Mouse (Mus musculus) lung, embryonic 14.5 days (tissue): ENCODE measurements at regions not wholly inside any gene's neighbourhood (a gene's known extent, or its start where the extent isn't known, plus 50 kb on each side); places are given as distances from the start of the nearest gene placed in this dataset.

ENCODE experiments used
- ATAC-seq: fragments of 200-750 bp; cut with Nextera tagmentation; 2 replicates; pipeline ENCODE4 v1.8.0; 2017; ENCODE audit warnings: mild to moderate bottlenecking, moderate TSS enrichment, moderate library complexity; ENCODE audit not compliant: insufficient read depth
- DNase-seq: peaks from one replicate; pipeline ENCODE4 v3.0.0-alpha.2; 2015
- H3K27ac ChIP-seq: fragments of 300-500 bp; sonication (generic); 2 replicates; pipeline ENCODE4 v1.5.1; 2014; ENCODE audit warnings: low read depth, mild to moderate bottlenecking, moderate library complexity
- H3K27me3 ChIP-seq: fragments of 300-500 bp; sonication (generic); 2 replicates; pipeline ENCODE4 v1.6.1; 2014; ENCODE audit warnings: low read length, control low read depth; ENCODE audit not compliant: insufficient read depth
- H3K36me3 ChIP-seq: fragments of 300-500 bp; sonication (generic); 2 replicates; pipeline ENCODE4 v1.6.1; 2014; ENCODE audit warnings: control low read depth; ENCODE audit not compliant: insufficient read depth
- H3K4me1 ChIP-seq: fragments of 300-500 bp; sonication (generic); 2 replicates; pipeline ENCODE4 v1.6.1; 2014; ENCODE audit warnings: antibody characterized with exemption, control low read depth; ENCODE audit not compliant: insufficient read depth
- H3K4me2 ChIP-seq: fragments of 300-500 bp; sonication (generic); 2 replicates; pipeline ENCODE4 v1.6.1; 2014; ENCODE audit warnings: mild to moderate bottlenecking
- H3K4me3 ChIP-seq: fragments of 300-500 bp; sonication (generic); 2 replicates; pipeline ENCODE4 v1.5.1; 2014; ENCODE audit warnings: low read depth, low read length
- H3K9ac ChIP-seq: fragments of 300-500 bp; sonication (generic); 2 replicates; pipeline ENCODE4 v1.6.1; 2014
- H3K9me3 ChIP-seq: fragments of 300-500 bp; sonication (generic); 2 replicates; pipeline ENCODE4 v1.6.1; 2016; ENCODE audit warnings: low read depth, low read length, control low read depth
- CTCF ChIP-seq: IDR thresholded peaks from 2 replicates; pipeline ENCODE4 v1.5.1; 2016; ENCODE audit warnings: antibody characterized with exemption, low read depth
- whole genome bisulfite sequencing: fragments of 180-500 bp; shearing (Covaris S2); extraction: QIAGEN DNeasy Blood & Tissue Kit; methylation state at CpG from one replicate; pipeline ENCODE4 v1.1.7; 2014; 5-methylcytosine and 5-hydroxymethylcytosine counted together

DNA sequence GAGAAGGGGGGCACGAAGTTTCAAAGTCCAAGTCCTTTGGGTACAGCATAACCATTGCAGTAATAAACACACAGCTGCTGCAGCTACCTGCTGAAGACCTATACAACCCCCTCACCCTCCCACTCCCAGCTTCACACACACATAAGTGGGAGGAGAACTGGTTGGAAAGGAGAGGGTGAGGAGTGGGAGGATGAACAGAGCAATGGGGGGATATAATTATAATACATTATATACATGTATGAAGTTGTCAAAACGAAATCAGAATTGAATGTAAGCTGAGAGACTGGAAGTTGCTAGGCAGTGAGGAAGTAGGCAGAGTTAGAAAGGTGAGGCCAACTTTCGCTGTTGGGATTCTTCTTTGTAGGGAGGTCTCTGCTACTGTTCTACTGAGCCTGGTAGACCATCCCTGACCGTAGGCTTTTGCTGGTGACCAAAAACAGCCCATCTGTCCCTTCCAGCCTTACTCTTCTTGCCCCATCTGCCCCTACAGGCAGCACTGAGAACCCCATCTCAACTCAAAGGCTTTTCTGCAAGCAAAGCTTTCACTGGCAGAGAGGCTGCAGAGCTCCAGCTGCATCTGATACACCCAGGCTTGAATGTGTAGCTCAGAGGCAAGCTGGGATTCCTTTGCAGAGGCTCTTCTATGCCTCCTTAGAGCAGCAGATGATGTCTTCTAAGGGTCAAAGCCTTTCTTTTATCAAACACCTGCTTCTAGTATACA is 146.3 kb downstream of the Otor start:
- Histone ChIP-seq H3K27me3 (no peaks in the 10 kb centered on the region), H3K4me3 (no peak overlapping the region), H3K36me3 (no peaks in the 10 kb centered on the region), H3K9ac (no peak overlapping the region), H3K4me2 (no peak overlapping the region), H3K4me1 (no peaks in the 10 kb centered on the region), H3K9me3 (no peaks in the 10 kb centered on the region), H3K27ac (no peak overlapping the region)
- no peak for TF ChIP-seq CTCF
- DNase-seq (no peak), ATAC-seq (no peak)
- 62% methylated on average over 4 of the region's 4 CpGs for WGBS

DNA sequence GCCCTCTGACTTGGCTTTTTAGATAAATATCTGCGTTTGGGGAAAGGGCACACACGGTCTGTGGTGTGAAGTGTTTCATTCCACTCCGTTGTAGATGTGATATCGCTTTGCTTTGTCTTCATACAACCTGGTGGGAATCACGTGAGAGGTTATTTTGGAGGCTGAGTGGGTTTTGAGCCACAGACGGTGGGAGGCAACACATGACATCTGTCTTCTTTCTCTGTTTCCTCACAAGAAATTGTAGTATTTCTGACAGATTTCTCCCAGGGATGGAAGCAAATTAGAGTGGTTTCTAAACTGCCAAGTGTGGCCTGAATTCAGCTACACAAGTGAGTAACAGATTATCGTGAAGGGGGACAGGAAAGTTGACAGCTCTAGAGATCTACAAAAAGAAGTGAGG is 155.5 kb downstream of the Otor start:
- no peak overlapping the region for H3K4me3 ChIP-seq
- no peaks in the 10 kb centered on the region for H3K36me3 ChIP-seq
- no peak for TF ChIP-seq CTCF
- 66% methylated on average over 7 of the region's 7 CpGs for WGBS
- H3K27ac ChIP-seq, result no peak overlapping the region
- ATAC-seq (no peak), DNase-seq (no peak)
- no peaks in the 10 kb centered on the region for H3K27me3 ChIP-seq
- H3K9ac ChIP-seq, result no peak overlapping the region
- no peaks in the 10 kb centered on the region for H3K4me1 ChIP-seq
- no peaks in the 10 kb centered on the region for H3K9me3 ChIP-seq
- H3K4me2 ChIP-seq, result no peak overlapping the region

DNA sequence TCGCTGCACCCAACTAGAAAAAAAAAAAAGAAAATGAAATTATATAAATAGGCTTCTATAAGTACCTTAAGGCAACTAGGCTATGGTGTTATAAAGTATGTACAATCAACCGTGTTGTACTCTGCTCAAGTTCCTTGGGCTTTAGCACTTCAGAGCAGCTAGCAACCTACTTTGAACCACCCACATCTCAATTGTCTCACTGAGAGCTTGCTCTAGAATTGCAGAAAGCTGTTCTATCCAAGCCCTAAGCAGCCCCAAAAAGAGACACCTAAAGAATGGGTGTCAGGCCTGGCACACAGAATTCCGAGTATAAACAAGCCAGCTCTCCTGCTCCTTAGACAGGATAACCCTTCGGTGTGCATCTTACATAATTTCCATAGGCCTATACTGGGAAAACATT is 162.0 kb downstream of the Otor start:
- H3K36me3 ChIP-seq, result no peaks in the 10 kb centered on the region
- DNase-seq, result no peak
- TF ChIP-seq CTCF, result no peak
- H3K4me2 ChIP-seq, result no peak overlapping the region
- no peak overlapping the region for H3K9ac ChIP-seq
- no peaks in the 10 kb centered on the region for H3K4me1 ChIP-seq
- H3K27ac ChIP-seq, result no peak overlapping the region
- no peaks in the 10 kb centered on the region for H3K9me3 ChIP-seq
- 79% methylated on average over 4 of the region's 4 CpGs for WGBS
- H3K4me3 ChIP-seq, result no peak overlapping the region
- ATAC-seq, result no peak
- no peaks in the 10 kb centered on the region for H3K27me3 ChIP-seq

DNA sequence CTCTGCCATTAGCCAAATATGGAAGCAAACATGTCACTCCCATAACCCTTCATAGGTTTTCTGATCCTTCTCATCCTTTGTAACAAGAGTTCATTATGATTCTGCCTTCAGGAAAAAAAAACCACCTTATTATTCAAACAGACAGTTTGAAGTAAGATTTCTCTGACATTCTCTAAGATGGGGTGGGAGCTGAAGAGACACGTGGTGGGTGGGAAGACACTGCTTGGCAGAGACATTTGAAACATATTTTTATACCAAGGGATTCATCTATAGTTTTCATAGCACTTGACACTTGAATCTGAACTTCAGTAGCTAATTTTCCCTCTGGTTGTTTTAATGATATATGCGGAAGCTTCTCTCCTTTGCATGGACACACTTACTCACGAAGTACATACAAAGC is 165.5 kb downstream of the Otor start:
- Histone ChIP-seq H3K9ac (no peak overlapping the region), H3K4me3 (no peak overlapping the region), H3K4me1 (no peaks in the 10 kb centered on the region), H3K36me3 (no peaks in the 10 kb centered on the region), H3K27me3 (no peaks in the 10 kb centered on the region), H3K4me2 (no peak overlapping the region), H3K27ac (no peak overlapping the region), H3K9me3 (no peaks in the 10 kb centered on the region)
- DNase-seq (no peak), ATAC-seq (no peak)
- TF ChIP-seq CTCF, result no peak
- WGBS, result 80% methylated on average over 3 of the region's 3 CpGs

DNA sequence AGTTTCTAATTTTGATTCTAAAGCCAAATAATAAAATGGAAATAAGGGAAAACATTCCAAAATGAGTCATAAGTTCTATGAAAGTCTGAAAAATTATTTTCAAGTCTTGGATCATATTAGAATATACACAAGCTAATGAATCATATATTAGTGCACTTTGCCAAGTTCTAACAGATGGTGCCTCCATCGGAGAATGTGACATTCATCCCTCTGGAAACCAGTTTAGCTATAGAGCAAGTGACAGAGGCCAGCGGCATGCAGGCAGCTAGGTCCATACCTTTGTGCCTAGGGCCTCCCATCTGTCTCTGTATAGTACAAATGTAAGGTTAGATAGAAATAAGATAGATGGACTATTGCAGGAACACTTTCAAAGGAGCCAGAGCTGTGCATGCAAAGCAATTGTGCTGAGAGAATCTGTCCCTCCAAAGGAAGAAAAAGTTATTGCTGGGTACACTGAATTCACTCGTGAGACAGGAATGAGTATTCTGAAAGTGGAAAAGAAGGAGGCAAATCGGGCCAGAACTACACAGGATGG is 167.9 kb downstream of the Otor start:
- Histone ChIP-seq H3K4me3 (no peak overlapping the region), H3K36me3 (no peaks in the 10 kb centered on the region), H3K9ac (no peak overlapping the region), H3K9me3 (no peaks in the 10 kb centered on the region), H3K27ac (no peak overlapping the region), H3K27me3 (no peaks in the 10 kb centered on the region), H3K4me2 (no peak overlapping the region), H3K4me1 (no peaks in the 10 kb centered on the region)
- WGBS, result 75% methylated on average over 4 of the region's 4 CpGs
- DNase-seq (no peak), ATAC-seq (no peak)
- no peak for TF ChIP-seq CTCF

DNA sequence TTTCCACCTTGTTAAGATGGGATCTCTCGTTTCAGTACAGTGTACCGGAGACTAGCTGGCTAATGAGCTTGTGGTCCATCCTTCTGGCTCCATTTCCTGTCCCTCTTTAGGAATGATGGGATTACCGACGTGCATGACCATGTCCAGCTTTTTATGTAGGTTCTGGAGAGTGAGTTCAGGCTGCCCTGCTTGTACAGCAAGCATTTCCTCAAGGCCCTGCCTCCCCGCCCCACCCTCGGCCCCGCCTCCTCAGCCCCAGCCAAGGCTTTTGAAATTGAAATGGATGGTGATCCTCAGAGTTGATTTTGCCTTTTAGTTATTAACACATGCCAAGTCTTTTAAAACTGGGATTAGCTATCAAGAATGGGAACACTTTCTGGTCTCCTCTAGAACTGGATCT is 190.8 kb downstream of the Otor start:
- DNase-seq (no peak), ATAC-seq (no peak)
- H3K36me3 ChIP-seq, result no peaks in the 10 kb centered on the region
- no peaks in the 10 kb centered on the region for H3K4me1 ChIP-seq
- no peaks in the 10 kb centered on the region for H3K27me3 ChIP-seq
- H3K9ac ChIP-seq, result no peak overlapping the region
- no peak overlapping the region for H3K27ac ChIP-seq
- WGBS, result 35% methylated on average over 7 of the region's 7 CpGs
- no peak for TF ChIP-seq CTCF
- H3K4me2 ChIP-seq, result no peak overlapping the region
- no peak overlapping the region for H3K4me3 ChIP-seq
- no peaks in the 10 kb centered on the region for H3K9me3 ChIP-seq

DNA sequence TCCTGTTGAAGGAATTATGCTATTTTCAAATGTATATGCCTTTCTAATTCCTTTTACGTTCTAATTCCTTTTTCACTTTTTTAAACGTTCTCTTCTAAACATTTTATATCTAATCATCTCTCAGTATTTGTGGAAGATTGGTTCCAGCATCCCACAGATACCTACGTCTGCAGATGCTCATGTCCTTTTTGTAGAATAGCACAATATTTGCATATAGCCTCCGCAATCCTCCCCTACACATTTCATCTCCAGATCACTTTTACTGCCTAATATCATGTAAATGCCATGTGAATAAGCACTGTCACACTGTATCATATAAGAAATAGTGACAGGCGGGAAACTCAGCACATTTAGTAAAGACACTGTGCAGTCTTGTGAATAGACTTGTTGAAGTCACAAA is 192.6 kb downstream of the Otor start:
- ATAC-seq (no peak), DNase-seq (no peak)
- H3K9me3 ChIP-seq, result no peaks in the 10 kb centered on the region
- H3K9ac ChIP-seq, result no peak overlapping the region
- no peak overlapping the region for H3K4me2 ChIP-seq
- no peaks in the 10 kb centered on the region for H3K27me3 ChIP-seq
- no peak overlapping the region for H3K4me3 ChIP-seq
- H3K27ac ChIP-seq, result no peak overlapping the region
- no peaks in the 10 kb centered on the region for H3K36me3 ChIP-seq
- no peaks in the 10 kb centered on the region for H3K4me1 ChIP-seq
- WGBS, result 71% methylated on average over 5 of the region's 5 CpGs
- no peak for TF ChIP-seq CTCF
